Mouse (Mus musculus): Measurements from ENCODE around the gene Mapk11.

DNA sequence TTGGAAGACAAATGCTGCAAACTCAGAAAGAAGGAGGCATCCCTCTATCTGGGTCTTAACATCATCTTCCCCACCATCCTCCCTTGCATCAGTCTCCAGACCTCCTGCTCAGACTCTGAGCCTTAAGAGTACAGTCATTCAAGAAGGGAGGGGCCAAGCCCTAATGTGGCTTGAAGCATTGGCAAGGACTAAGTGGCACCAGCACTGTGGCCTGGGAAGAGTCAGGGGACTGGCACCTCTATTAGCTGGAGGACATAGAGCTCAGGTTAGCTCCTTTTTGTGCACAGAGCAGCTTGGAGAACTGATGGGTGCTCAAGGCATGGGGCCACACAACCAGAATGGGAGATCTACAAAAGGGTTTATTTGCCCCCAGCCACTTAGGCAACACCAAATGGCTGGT, 19.2 kb downstream of the Mapk11 start:
- TF ChIP-seq POLR2A (IDR thresholded peaks at IDR 0.05; ENCODE audit: low read depth, low read length) = no peak
- no peak for TF ChIP-seq CTCF (conservative IDR thresholded peaks at IDR 0.05; ENCODE audit: insufficient read depth, insufficient read length, low read depth, low read length)

Measured in kidney, adult 2 months (tissue).